Mouse (Mus musculus) embryo, embryonic 11.5 days (tissue): ENCODE data around the gene Ercc1.

Experiments
- DNase-seq: peaks from one replicate; pipeline ENCODE4 v3.0.0-alpha.2; 2012; ENCODE audit warnings: low read depth, low spot score

Gene Ercc1

GRCm38 (mm10) chr7:19309278-19309883 lies 35.2 kb upstream of the Ercc1 start:
- DNase-seq, result no peak

GRCm38 (mm10) chr7:19309884-19310641 lies 34.5 kb upstream of the Ercc1 start, which contains the start of gene Fosb:
Gene Fosb, minus strand, starts transcription at chr7:19310051.
- peak; percentile 92 for DNase-seq

DNA sequence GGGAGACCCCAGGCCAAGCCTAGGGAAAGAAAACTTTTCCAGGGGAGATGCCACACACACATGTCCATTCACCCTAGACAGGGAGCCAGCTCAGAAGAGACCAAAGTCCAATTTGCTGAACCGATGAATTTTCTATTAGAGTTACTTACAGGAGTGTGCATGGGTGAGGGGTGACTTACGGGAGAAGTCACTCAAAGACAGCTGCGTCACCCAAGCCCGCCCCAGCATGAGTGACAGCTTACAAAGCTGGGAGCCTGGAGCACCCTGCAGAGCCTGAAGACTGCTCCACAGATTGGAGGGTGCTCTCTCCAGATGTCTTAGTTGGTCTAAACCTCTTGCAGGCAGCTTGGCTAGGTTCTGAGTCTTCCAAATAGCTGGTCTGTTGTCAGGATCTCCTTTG lies 32.6 kb upstream of the Ercc1 start:
- no peak for DNase-seq

DNA sequence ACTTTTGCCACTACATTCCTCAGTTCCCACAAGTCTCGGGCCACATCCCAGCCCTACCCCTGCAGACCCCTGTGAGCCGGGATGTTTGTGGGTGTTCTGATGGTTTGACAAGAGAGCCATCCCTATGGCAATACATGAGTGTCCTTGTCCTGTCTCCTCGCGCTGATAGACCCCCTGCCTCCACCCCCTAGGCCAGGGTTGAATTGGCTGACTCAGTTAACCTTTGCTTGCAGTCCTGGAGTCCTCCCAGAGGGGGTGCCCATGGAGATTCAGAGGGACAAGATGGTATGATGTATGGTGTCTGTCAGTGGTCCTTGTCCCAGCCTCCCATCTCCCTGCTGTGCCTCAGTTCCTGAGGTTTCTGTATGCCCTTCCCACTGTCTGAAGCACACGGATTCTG lies 30.5 kb upstream of the Ercc1 start:
- no peak for DNase-seq

- DNase-seq, result no peak
Measured at GRCm38 (mm10) chr7:19316451-19317161, 28.0 kb upstream of the Ercc1 start.

DNA sequence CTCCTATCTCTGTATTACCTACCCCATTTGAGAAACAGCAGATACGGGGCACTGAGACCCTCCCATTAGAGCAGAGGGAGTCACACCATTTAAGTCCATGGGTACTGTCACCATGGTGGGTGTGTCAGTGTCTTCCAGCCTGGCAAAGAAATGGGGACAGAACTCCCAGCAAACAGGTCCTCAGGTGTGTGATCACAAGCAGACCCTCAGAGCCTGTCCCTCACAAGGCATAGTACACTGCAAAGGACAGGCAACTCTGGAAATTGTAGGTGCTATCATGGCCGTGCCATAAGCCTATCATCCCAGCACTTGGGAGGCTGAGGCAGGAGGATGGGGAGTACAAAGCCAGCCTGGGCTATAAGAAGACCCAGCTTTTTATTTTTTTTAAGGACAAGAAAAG lies 26.4 kb upstream of the Ercc1 start:
- DNase-seq, result no peak

DNA sequence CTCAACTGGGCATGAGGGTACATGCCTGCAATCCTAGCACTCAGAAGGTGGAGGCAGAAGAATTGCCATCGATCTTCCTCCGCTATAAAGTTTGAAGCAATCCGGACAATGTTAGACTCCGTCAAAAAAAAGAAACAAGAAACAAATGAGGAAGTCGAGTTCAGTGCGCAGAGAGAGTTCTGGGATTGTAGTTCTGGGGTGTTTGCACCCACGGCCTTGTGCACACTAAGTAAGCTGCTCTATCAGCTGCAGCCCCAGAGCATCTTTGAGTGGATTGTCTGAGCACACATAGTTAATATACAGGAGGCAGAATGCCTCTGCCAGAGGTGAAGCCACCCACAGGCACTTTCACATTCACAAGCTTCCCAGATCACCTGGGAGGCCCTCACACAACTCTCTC lies 25.9 kb upstream of the Ercc1 start:
- no peak for DNase-seq

DNA sequence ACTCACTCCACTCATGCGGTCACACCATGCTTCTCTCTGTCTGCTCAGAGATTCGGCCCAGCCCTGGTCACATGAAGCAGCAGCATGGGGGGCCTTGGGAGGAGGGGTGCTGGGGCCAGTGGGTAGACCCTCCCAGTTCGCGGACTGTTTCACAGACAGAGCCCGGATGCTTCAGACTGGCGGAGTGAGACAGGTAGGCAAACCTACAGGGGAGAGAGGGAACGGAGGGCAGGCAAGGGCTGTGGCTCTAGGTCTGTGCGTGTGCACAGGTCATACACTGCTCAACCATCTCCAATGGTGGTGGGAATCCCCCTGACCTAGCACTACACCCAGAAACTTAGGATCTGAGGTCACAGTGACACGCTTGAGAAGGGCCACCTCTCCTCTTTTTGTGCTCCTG lies 25.1 kb upstream of the Ercc1 start:
- DNase-seq, result no peak

DNA sequence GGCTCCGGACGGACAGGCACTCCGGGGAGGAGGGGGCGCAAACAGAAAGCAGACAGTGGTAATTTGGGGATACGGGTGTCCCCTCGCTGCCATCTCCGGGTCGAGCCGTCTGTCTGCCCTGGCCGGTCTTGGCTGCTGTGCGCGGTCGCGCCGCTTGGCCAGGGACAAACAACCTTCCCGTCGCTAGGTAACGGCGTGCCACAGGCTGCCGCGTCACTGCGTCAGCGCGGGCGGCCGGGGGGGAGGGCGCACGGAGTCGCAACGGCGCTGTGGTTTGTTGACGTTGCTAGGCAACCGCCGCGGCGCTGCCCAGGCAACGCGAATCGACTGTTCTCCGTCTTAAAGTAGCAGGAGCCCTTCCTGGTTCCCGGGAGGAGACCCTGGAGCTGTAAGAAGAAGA lies 24.7 kb upstream of the Ercc1 start:
- peak; percentile 96 for DNase-seq

DNA sequence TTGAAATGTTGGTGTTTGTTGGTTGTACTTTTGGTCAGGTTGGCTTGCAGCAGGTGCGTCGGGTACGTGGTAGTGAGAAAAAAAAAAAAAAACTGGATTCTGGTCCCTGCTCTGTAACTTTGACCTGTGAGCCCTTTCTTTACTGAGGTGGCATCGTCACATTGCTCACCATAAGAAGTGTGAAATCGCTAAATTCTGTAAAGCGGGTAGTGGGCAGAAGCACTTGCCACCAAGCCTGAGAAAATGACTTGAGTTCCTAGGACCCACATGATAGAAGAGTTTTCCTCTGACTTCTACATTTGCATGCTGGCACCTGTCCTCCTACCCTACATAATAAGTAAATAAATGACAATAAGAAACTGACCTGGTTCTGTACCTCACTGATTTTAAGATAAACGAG lies 23.9 kb upstream of the Ercc1 start:
- no peak for DNase-seq

GRCm38 (mm10) chr7:19321464-19321863 lies 23.1 kb upstream of the Ercc1 start:
- no peak for DNase-seq

- no peak for DNase-seq
Measured at GRCm38 (mm10) chr7:19322489-19322888, 22.1 kb upstream of the Ercc1 start.

GRCm38 (mm10) chr7:19324221-19324620 lies 20.4 kb upstream of the Ercc1 start:
- no peak for DNase-seq

DNA sequence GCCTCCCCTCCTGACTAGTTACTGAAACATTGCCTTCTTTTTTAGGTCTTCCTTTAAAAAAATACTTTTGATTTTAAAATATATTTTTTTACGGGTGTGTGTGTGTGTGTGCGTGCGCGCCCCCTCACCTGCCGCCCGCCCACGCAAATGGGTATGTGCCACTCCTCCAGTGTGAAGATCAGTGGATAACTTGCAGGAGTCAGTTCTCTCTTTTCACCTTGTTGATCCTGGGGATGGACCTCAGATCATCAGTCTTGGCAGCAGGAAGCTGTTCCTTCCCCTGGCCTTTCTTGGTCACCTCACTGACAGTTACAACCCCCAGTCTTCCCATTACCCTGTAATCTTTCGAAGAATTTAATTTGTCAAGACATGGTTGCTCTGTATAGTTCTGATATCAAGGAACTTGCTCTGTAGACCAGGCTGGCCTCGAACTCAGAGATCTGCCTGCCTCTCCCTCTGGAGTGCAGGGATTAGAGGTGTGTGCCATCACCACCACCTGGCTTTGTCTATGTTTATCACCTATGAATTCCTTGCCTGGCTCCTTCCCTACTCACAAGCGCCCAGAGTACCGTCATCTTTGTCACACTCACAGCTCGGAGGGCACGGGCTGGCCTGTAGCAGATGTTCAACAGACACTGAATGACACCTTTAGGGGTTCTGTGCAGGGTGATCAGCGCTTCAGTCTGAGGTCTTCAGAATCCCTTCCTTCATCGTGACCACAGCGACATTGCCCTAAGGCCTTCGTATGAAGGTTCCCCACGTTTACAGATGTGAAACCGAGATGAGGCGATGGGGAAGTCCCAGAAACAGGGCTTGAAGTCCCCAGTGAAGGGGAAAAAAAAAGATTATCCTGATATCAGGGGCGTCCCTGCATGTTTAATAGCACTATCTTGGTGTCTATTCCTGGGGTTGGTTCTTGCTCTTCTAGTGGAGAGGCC lies 19.0 kb upstream of the Ercc1 start:
- DNase-seq, result no peak

DNA sequence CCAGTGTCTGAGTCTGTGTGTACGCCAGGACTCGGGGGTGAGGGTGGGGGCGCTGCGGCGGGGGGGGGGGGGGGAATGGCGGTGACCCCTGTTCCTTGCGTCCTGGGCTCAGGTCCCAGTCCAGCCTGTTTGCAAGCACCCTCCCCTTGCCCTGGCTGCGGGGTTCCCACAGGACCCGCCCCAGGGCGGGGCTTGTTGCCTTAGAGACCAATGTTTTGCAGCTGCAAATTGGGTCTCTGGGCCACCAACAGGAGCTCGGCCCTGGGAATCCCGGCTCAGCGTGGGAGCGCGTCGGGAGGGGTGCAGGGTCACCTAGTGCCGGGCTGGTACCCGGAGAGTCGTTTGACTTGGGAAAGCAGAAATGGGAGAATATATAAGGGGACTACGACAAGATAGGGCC lies 18.2 kb upstream of the Ercc1 start:
- peak; percentile 75 for DNase-seq

GRCm38 (mm10) chr7:19327128-19327527 lies 17.4 kb upstream of the Ercc1 start:
- DNase-seq, result peak; percentile 80

- no peak for DNase-seq
Measured at GRCm38 (mm10) chr7:19327782-19328181, 16.8 kb upstream of the Ercc1 start.

GRCm38 (mm10) chr7:19328425-19328824 lies 16.2 kb upstream of the Ercc1 start:
- DNase-seq, result no peak

DNA sequence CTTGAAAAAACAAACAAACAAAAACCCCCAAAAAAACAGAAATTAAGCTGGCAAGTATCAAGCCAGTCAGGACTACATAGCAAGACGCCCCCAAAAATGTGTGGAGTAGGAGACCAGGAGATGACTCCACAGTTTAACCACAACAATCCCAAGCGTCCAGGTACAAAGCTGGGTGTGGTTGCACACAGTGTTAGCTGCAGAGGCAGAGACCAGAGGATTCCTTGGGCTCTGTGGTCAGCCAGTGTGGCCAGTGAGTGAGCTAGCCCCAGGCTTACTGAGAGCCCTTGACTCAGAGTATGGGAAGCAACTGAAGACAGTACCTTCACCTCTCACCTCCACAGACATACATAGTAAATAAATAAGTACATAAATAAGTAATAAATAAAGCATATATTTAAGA lies 12.7 kb upstream of the Ercc1 start:
- DNase-seq, result no peak

GRCm38 (mm10) chr7:19332709-19333352 lies 11.7 kb upstream of the Ercc1 start:
- DNase-seq, result no peak

DNA sequence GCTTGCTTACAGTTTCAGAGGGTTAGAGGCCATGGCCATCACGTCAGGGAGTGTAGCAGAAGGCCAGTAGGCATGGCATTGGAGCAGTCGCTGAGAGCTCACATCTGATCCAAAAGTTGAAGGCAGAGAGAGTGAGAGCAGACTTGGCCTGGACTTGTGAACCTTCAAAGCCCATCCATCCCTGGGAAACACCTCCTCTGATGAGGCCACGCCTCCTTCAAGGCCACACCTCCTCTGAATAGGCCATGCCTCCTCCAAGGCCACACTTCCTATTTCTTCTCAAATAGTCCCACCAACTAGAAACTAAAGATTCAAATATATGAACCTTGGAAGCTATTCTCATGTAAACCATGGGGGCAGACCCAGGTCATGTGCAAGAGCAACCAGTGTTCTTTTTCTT lies 9.0 kb upstream of the Ercc1 start:
- DNase-seq, result no peak
